Mouse (Mus musculus): ENCODE results near the gene Adgrg6.

GRCm38 (mm10) chr10:14495658-14496057, 49.8 kb downstream of the Adgrg6 start:
- TF ChIP-seq CTCF (IDR thresholded peaks at IDR 0.05; ENCODE audit: insufficient read depth, low read depth, low read length) (no peak), POLR2A (IDR thresholded peaks at IDR 0.05; ENCODE audit: insufficient read depth, low read depth, low read length) (no peak)

Data from olfactory bulb, adult 2 months (tissue).